17 mouse cellular contexts compared by ENCODE assay signal in genomic region chr13:52217066-52217465, GRCm38 (mm10).
DNase-seq lines count a peak whose midpoint lies in the region.
"Had no signal": no experiment of that assay in that cellular context is flagged by ENCODE, and none has a peak within 500 bp of the region (broad histone marks: within the 10 kb centered on the region; RNA-seq: fewer than 3 reads in every experiment).

No protein-coding gene starts in this region.

- DNase-seq in adrenal gland, adult (ENCODE audit: inconsistent age in 2 of 2, low spot score in 1 of 2): peak; percentile 70 to 74
- no peak for DNase-seq in adrenal gland, postnatal 25 days
- DNase-seq in embryo, embryonic 10 days (ENCODE audit: low spot score): peak; percentile 11
- DNase-seq in embryo, embryonic 10.5 days (ENCODE audit: low spot score): no peak
- DNase-seq in testis, postnatal 10 days (ENCODE audit: low spot score): peak; percentile 13
- DNase-seq in testis, postnatal 14 days (ENCODE audit: low spot score): no peak
- no peak for DNase-seq in T-cell, adult 2 months (ENCODE audit: low spot score)
- no peak for DNase-seq in left cerebral cortex, adult 9 months (ENCODE audit: low spot score in 2 of 2)
- DNase-seq: cerebellum, adult 11 months; cerebellum, adult 2 months; cerebellum, adult 9-11 months; cerebellum, postnatal 25 days; gastrocnemius, postnatal 14 days; heart, adult 11 months; heart, postnatal 36 days; kidney, adult 11 months; kidney, adult 8-10 months had no signal

Comparison
In these comparisons a context has a peak if more than half of its experiments do, and no peak if none do; other contexts are left out.
1. DNase-seq: peak in adrenal gland, adult (2 of 2), embryo, embryonic 10 days (single experiment) and testis, postnatal 10 days (single experiment); none in adrenal gland, postnatal 25 days (single experiment), embryo, embryonic 10.5 days (single experiment), testis, postnatal 14 days (single experiment), T-cell, adult 2 months (single experiment) and left cerebral cortex, adult 9 months (0 of 2).